Mouse (Mus musculus) layer of hippocampus, adult 2 months (tissue): ENCODE results near the gene Dapp1. TPM values are rescaled to one million over a fixed set of nuclear protein-coding genes. Genes with fewer than 3 reads are reported as not detected.
"Not testable (repeated sequence)": the region's sequence is repeated elsewhere in the genome, so short reads cannot be mapped to it uniquely, and the experiment has no call there.

Experiments used
- DNase-seq, 2 experiments: peaks; one replicate each; pipeline ENCODE4 v3.0.0; 2022; ENCODE audit warnings: low spot score in 2 of 2
- H3K27ac ChIP-seq: fragments of 200-600 bp; 2 replicates; pipeline ENCODE4 v1.8.1; 2022
- H3K4me3 ChIP-seq: fragments of 200-600 bp; 2 replicates; pipeline ENCODE4 v1.8.1; 2022; ENCODE audit warnings: mild to moderate bottlenecking
- CTCF ChIP-seq: fragments of 200-600 bp; conservative IDR thresholded peaks from 2 replicates; pipeline ENCODE4 v1.8.1; 2022; ENCODE audit warnings: antibody characterized with exemption, mild to moderate bottlenecking, moderate library complexity
- total RNA-seq, 2 experiments: library from RNA; stranded (reverse); gene quantifications; 2 replicates each; pipeline ENCODE4 v1.2.3; 2021

Dapp1 gene
- total RNA-seq, 2 experiments from 2014 or later, result 4.2 to 5.6 TPM

DNA sequence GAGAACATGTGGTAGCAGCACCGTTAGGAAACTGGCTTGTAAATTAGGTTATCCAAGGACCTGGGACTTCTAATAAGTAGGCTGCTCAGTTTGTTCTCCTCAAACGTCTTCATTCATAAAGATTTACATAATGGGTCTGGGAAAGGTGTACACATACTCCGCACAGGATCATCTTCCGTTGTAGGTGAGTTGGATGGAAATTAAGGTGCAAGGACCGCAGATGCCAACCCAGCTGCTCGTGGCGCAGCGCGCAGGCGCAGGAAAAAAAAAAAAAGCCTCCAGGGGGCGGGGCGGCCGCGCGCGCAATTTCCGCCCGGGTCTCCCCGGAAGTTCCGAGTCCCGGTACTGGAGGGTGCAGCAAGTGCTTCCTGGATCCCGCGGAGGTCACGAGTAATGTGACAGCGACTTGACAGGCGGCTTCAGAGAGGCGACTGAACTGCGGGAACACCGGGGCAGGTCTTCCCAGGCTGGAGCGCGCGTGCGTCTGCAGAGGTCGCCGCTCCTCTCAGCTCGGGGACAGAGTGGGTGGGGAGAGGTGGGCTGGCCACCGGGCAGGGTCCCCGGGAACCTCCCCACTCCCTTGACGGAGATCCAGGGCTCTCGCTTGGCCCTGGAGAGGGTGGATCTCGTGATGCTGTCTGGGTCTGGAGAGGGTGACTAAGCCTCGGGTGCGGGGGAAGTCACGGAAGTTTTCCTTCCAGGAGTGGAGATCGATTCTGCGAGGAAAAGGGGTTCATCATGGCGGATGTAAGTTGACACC lies 63.0 kb downstream of the Dapp1 start, which contains the start of gene Lamtor3:
Gene Lamtor3, plus strand, starts transcription at position 335 of the 760 bp plus-strand sequence.
- TF ChIP-seq CTCF, result peak; percentile 38
- peak; percentile 87 for DNase-seq
- peak within 1 kb of the TSS; percentile 93 for H3K4me3 ChIP-seq
- peak within 1 kb of the TSS; percentile 96 for H3K27ac ChIP-seq

DNA sequence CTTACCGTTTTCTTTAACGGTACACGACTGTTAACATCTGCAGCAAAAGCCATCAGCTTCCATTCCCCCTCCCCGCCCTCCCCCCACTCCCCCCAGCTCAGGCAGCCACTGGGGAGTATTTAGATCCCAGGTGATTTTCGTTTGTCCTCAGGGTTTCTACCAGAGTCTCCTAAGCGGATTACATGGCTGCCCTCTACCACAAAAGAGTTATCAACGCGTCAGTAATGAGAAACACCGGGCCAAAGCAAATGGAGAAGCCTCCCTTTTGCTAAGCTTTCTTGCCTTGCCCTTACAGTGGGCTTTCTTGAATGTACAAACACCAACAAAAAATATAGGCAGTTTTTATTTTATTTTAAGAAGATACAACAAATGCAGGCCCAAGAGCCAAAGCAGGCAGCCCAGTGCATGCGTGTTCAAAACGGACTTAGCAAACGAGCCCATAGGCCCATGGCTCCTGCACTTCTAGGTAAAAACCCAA lies 63.6 kb downstream of the Dapp1 start:
- H3K4me3 ChIP-seq, result peak overlapping the region; percentile 93
- TF ChIP-seq CTCF, result no peak
- DNase-seq, result no peak
- H3K27ac ChIP-seq, result peak overlapping the region; percentile 96

DNA sequence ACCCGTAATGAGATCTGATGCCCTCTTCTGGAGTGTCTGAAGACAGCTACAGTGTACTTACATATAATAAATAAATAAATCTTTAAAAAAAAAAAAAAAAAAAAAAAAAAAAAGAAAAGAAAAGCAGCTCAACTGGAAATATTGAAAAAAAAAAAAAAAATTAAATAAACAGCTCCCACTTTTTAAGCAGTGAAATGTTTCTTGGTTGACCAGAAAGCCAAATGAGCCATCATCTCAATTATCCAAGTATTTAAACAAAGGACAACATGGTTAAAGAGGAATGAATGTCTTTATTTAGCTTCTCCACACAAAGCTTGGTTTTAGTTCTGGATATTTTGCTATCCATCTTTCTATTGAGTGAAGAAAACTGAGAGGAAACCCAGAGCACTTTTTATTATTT lies 66.8 kb downstream of the Dapp1 start:
- not testable (repeated sequence) for H3K27ac ChIP-seq, H3K4me3 ChIP-seq, DNase-seq

DNA sequence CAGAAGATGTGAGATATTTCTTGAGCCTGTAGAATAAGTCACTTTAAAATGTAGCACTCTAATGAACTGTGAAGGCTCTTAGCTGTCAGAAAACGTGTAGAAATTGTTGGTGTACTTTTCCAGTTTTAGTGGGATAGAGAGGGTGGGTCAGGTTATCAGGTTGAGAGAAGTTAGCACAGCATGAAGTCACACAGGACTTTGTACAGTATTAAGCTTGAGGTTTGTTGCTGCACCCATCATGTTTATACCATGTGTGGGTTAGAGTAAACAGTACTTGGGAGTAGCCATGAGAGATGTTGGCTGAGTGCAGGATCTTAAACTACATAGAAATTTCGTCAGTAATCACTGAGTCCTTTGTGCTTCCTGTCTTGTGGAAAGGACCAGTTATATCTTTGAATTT lies 68.3 kb downstream of the Dapp1 start:
- no peak for TF ChIP-seq CTCF
- no peak for DNase-seq
- H3K27ac ChIP-seq, result no peak overlapping the region
- no peak overlapping the region for H3K4me3 ChIP-seq

DNA sequence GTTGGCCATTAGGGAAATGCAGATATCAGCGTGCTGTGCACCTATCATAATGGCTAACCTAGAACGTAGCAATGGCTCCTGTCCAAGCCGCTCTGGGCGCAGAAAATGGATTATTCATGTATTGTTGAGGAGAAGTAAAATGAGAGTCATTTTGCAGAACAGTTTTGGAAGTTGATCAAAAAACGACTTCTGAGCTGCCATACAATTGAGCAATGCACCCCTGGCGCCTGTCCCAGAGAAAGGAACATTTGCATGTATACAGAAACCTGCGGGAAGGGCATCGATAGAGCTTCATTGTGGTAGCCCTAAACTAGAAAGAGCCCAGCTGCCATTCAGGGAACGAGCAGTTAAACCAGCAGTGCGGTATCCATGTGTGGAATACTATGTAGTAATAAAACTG lies 81.2 kb downstream of the Dapp1 start:
- TF ChIP-seq CTCF, result no peak
- DNase-seq, result peak in 1 of 2 experiments; percentile 27
- H3K27ac ChIP-seq, result no peak overlapping the region
- H3K4me3 ChIP-seq, result no peak overlapping the region

DNA sequence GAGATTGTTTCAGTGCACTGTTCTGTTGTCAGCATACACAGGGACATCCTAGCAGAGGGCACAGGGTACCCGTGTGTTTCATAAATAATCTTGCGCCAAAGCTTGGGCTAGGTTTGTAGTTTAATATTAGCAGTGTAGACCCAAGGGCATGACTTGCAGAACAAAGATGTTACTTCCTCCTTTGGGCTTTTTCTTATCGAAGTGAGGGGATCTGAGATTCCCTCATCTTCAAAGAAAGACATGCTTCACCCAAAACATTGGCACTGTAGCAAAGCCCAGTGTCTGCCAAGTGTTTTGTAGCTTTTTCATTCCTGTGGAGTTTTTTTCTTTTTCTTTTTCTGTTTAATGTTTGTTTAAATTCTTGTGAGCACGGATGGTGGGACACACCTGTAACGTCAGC lies 83.7 kb downstream of the Dapp1 start:
- no peak overlapping the region for H3K4me3 ChIP-seq
- no peak overlapping the region for H3K27ac ChIP-seq
- TF ChIP-seq CTCF, result no peak
- no peak for DNase-seq

DNA sequence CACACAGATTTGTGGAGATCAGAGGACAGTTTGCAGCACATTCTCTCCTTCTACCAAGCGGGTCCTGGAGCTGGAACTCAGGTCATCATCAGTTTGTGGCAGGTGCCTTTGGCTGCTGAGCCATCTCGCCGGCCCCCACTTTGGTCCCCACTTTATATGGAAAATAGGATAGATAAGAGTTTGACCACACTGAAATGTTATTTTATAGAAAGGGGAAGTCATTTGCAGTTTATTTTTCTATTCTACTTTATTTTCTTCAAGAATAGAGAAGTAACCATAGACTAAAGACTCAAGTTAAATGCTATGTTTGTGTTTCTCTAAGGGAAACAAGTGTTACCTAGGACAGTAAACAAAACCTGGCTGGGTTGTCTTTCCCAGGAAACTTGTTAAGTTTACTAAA lies 84.5 kb downstream of the Dapp1 start:
- Histone ChIP-seq H3K4me3 (no peak overlapping the region), H3K27ac (no peak overlapping the region)
- no peak for TF ChIP-seq CTCF
- no peak for DNase-seq

DNA sequence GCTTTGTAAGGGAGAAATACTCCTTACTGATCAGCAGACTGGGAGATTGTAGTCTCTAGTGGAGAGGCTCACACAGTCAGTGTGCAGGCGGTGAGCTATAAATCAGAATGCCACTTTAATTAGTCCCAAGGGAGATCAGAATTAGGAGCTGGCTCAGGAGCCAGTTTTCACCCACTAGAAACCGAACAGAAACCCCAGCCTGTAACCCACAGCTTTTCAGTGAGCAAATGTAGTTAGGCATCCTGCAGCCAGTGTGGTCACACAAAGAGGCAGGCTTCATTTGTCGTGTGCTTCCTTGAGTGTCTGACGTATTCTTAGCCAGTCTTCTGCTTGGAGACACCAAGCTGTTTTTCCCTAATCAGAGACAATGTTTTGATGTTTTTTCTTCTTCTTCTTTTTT lies 85.0 kb downstream of the Dapp1 start:
- TF ChIP-seq CTCF, result no peak
- Histone ChIP-seq H3K27ac (no peak overlapping the region), H3K4me3 (no peak overlapping the region)
- DNase-seq, result no peak

DNA sequence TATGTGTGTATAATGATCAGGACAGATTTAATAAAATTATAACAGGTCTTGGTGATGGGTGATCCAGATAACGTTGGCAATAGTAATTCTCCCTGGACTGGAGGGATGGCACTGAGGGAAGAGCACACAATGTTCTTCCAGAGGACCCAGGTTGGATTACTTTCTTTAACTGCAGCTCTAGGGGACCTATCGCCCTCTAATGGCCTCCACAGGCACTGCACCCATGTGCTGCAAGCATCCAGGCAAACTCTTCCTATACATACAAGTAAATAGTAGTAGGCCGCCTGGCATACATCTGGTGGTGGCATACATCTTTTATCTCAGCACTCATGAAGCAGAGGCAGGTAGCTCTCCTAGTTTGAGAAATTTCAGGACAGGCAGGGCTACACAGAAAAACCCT lies 86.1 kb downstream of the Dapp1 start:
- DNase-seq, result no peak
- H3K27ac ChIP-seq, result no peak overlapping the region
- peak; percentile 65 for TF ChIP-seq CTCF
- H3K4me3 ChIP-seq, result no peak overlapping the region

DNA sequence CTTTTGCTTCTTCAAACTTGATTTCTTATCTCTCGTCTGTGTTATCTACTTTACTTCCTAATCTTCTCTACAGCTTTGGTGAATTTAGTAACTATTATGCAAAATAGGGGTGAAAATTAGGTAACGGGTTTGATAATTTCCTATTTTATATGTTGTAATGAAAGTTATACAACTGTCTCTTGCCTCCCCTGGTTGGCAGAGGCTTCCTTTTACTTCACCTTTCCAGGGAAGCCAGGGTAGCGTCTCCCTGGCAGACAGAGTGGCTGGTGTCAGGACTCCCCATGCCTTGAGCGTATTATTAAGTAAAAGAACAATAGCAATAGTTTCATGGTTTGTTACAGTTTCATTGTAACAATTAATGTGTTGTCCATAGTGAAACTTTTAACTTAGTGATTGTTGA lies 87.6 kb downstream of the Dapp1 start:
- no peak overlapping the region for H3K27ac ChIP-seq
- no peak for DNase-seq
- TF ChIP-seq CTCF, result no peak
- no peak overlapping the region for H3K4me3 ChIP-seq

DNA sequence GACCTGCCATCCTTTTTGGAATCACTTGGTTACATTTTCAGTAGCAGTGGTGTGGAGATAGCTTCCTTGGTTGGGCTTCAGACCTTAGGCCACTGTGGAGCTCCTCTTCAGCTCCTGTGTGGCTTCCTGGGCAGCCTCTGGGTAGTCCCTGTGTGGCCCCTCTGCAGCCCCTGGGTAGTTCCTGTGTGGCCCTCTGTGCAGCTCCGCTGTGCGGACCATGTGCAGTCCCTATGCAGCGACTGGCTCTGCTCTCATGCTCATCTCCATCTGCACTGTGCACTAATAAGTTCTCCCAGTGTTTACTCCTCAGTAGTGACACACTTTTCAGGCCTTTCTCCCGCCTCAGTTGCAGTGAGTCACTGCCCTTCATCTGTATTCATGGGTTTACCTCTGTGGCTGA lies 89.2 kb downstream of the Dapp1 start:
- TF ChIP-seq CTCF, result no peak
- Histone ChIP-seq H3K4me3 (no peak overlapping the region), H3K27ac (no peak overlapping the region)
- no peak for DNase-seq

DNA sequence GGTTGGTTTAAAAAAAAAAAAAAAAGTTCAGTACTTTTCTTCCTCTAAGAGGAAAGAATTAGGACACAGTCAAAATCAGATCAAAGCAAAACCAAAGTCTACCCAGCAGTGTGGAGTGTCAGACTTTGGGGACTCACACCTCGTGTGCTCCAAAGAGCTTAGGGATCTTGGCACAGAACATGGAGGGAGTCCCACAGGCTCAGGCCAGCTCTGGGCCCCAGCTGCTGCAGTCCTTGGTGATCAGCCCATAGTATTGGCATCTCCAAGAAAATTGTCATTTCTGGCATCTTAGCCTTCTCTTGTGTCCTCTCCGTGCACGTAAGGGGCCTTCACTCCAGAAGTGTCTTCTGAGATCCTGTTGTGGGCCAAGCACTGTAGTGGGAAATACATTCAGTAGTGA lies 90.3 kb downstream of the Dapp1 start:
- TF ChIP-seq CTCF, result no peak
- no peak for DNase-seq
- Histone ChIP-seq H3K27ac (no peak overlapping the region), H3K4me3 (no peak overlapping the region)

DNA sequence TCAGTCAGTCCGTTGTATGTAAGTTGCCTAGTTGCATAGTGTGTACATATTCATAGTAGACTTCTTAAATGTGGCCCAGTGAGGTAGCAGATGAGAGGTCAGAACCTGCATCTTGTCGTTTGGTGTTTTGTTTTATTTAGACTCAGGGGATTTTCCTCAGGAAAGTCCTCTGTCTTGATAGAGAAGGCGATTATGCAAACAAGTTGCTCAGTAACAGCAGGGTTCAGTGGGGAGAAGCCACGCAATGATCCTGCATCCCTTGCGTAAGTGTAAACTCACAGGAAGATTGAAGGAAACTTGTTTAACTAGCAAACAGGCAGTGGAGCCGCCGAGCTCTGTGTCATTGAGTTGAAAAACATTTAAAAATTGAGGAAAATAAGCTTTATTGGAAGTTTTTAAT lies 93.4 kb downstream of the Dapp1 start:
- Histone ChIP-seq H3K4me3 (no peak overlapping the region), H3K27ac (no peak overlapping the region)
- TF ChIP-seq CTCF, result no peak
- no peak for DNase-seq

DNA sequence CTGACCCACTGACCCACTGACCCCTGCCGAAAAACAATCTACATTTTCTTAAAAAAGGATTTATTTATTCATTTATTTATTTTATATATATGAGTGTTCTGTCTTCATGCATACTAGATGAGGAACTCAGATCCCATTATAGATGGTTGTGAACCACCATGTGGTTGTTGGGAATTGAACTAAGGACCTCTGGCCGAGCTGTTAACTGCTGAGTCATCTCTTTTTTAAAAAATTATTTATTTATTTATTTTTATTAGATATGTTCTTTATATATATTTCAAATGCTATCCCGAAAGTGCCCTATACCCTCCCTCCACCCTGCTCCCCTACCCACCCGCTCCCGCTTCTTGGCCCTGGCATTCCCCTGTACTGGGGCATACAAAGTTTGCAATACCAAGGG lies 100.3 kb downstream of the Dapp1 start:
- TF ChIP-seq CTCF, result no peak
- H3K27ac ChIP-seq, result no peak overlapping the region
- no peak for DNase-seq
- H3K4me3 ChIP-seq, result no peak overlapping the region

Other genes starting within 250 kb of the Dapp1 start
- 100 to 1,000 TPM; 142 to 147 TPM for gene H2afz, start 117.1 kb downstream of the Dapp1 start, total RNA-seq
- 10 to 100 TPM; 52.7 to 52.9 TPM for gene Dnajb14, start 113.9 kb downstream of the Dapp1 start, total RNA-seq
- gene Lamtor3, start 63.0 kb downstream of the Dapp1 start, total RNA-seq, result 10 to 100 TPM; 64.4 to 65.3 TPM
- gene 1110002E22Rik, start 83.5 kb upstream of the Dapp1 start, total RNA-seq, result 1 to 10 TPM; 2.2 to 2.5 TPM
- gene Gm5105, start 85.8 kb upstream of the Dapp1 start, total RNA-seq, result under 1 TPM in 1 of 2 experiments, not detected in 1; 0.22 TPM
- 1 to 10 TPM; 5.1 to 5.6 TPM for gene Trmt10a, start 161.9 kb upstream of the Dapp1 start, total RNA-seq
- gene Mttp, start 163.4 kb upstream of the Dapp1 start, total RNA-seq, result 1 to 10 TPM; 6.9 to 7.2 TPM
- gene 4930579F01Rik, start 212.3 kb upstream of the Dapp1 start, total RNA-seq, result not detected
- gene Adh7, start 236.2 kb upstream of the Dapp1 start, total RNA-seq, result under 1 TPM in 1 of 2 experiments, not detected in 1; 0.10 TPM